Mouse (Mus musculus): ENCODE results near the gene Akirin1.

- TF ChIP-seq CTCF (IDR thresholded peaks at IDR 0.05) (no peak), EP300 (IDR thresholded peaks at IDR 0.05; ENCODE audit: insufficient read depth, low read depth, low read length) (no peak)
These were observed 17.8 kb downstream of the Akirin1 start for GRCm38 (mm10) chr4:123732163-123732910.

All from heart, adult 2 months (tissue).